Mouse (Mus musculus) MEL (cell line): ENCODE measurements around the gene Pip5k1a. TPM values are rescaled to one million over a fixed set of nuclear protein-coding genes. Genes with fewer than 3 reads are reported as not detected.

Source experiments
- DNase-seq: peaks from one replicate; pipeline ENCODE4 v3.0.0; 2011; ENCODE audit warnings: low read depth, low spot score
- H3K27ac ChIP-seq: 2 replicates; pipeline ENCODE4 v1.5.1; 2012; ENCODE audit warnings: low read depth, mild to moderate bottlenecking, control low read depth, low read length, moderate library complexity; ENCODE audit not compliant: control insufficient read depth
- H3K27me3 ChIP-seq, 2 experiments: fragments of 150-350 bp in 1 of 2; sonication (generic) in 1 of 2; 2 replicates each; pipeline ENCODE4 v1.6.1; 2012; ENCODE audit warnings: low read length in 2 of 2, mild to moderate bottlenecking in 2 of 2, improper control_type of control experiment in 1 of 2, moderate library complexity in 1 of 2; ENCODE audit not compliant: insufficient read depth in 2 of 2, control insufficient read depth in 1 of 2
- H3K36me3 ChIP-seq, 2 experiments: 2 replicates each; pipeline ENCODE4 v1.6.1; 2012 to 2014; ENCODE audit warnings: low read length in 2 of 2, improper control_type of control experiment in 1 of 2, inconsistent platforms in 1 of 2, mild to moderate bottlenecking in 1 of 2; ENCODE audit not compliant: insufficient read depth in 2 of 2, control insufficient read depth in 1 of 2
- H3K4me1 ChIP-seq, 2 experiments: fragments of 150-350 bp in 1 of 2; sonication (generic) in 1 of 2; 2 replicates each; pipeline ENCODE4 v1.6.1; 2012; ENCODE audit warnings: low read length in 2 of 2, improper control_type of control experiment in 1 of 2, mild to moderate bottlenecking in 1 of 2; ENCODE audit not compliant: insufficient read depth in 2 of 2, control insufficient read depth in 1 of 2
- H3K4me3 ChIP-seq, 2 experiments: fragments of 150-350 bp in 1 of 2; sonication (generic) in 1 of 2; 2 replicates each; pipeline ENCODE4 v1.5.1; 2012; ENCODE audit warnings: low read depth in 2 of 2, low read length in 2 of 2, mild to moderate bottlenecking in 2 of 2, moderate library complexity in 2 of 2, control low read depth in 1 of 2, improper control_type of control experiment in 1 of 2; ENCODE audit not compliant: control insufficient read depth in 1 of 2, insufficient read depth in 1 of 2
- H3K79me2 ChIP-seq: 2 replicates; pipeline ENCODE4 v1.6.1; 2012; ENCODE audit warnings: mild to moderate bottlenecking, low read length, moderate library complexity; ENCODE audit not compliant: control insufficient read depth, poor library complexity, insufficient read depth
- H3K9ac ChIP-seq: 2 replicates; pipeline ENCODE4 v1.6.1; 2012; ENCODE audit warnings: low read depth, mild to moderate bottlenecking, control low read depth, low read length, moderate library complexity; ENCODE audit not compliant: control insufficient read depth, poor library complexity, severe bottlenecking
- H3K9me3 ChIP-seq: fragments of 150-350 bp; sonication (generic); replicated peaks from 2 replicates; pipeline ENCODE4 v1.6.1; 2012; ENCODE audit warnings: mild to moderate bottlenecking, low read length, improper control_type of control experiment, moderate library complexity; ENCODE audit not compliant: insufficient read depth
- CTCF ChIP-seq, 3 experiments: IDR thresholded peaks in 2 of 3; conservative IDR thresholded peaks in 1 of 3; 2 replicates each; pipeline ENCODE4 v1.5.1; 2011 to 2012; ENCODE audit warnings: low read length in 3 of 3, low read depth in 2 of 3, mild to moderate bottlenecking in 2 of 3, improper control_type of control experiment in 1 of 3, inconsistent platforms in 1 of 3, mixed read lengths in 1 of 3, moderate library complexity in 1 of 3; ENCODE audit not compliant: control insufficient read depth in 1 of 3, insufficient read depth in 1 of 3, poor library complexity in 1 of 3, severe bottlenecking in 1 of 3
- ETS1 ChIP-seq: IDR thresholded peaks from 2 replicates; pipeline ENCODE4 v1.6.1; 2012; ENCODE audit warnings: low read depth, mild to moderate bottlenecking, inconsistent platforms, low read length, improper control_type of control experiment, moderate library complexity
- HCFC1 ChIP-seq: IDR thresholded peaks from 2 replicates; pipeline ENCODE4 v1.6.1; 2012; ENCODE audit warnings: low read depth, mild to moderate bottlenecking, inconsistent platforms, low read length, improper control_type of control experiment, moderate library complexity
- MAFK ChIP-seq: IDR thresholded peaks from 2 replicates; pipeline ENCODE4 v1.6.1; 2011; ENCODE audit warnings: low read depth, mild to moderate bottlenecking, low read length, improper control_type of control experiment, borderline replicate concordance
- MXI1 ChIP-seq: IDR thresholded peaks from 2 replicates; pipeline ENCODE4 v1.6.1; 2011; ENCODE audit warnings: mild to moderate bottlenecking, low read depth, low read length, improper control_type of control experiment
- NRF1 ChIP-seq: IDR thresholded peaks from 2 replicates; pipeline ENCODE4 v1.6.1; 2014; ENCODE audit warnings: low read depth, mild to moderate bottlenecking, inconsistent platforms, low read length, improper control_type of control experiment, moderate library complexity; ENCODE audit not compliant: poor library complexity, insufficient read depth, severe bottlenecking
- POLR2AphosphoS2 ChIP-seq: IDR thresholded peaks from 2 replicates; pipeline ENCODE4 v1.6.1; 2011; ENCODE audit warnings: low read length, improper control_type of control experiment
- SIN3A ChIP-seq: IDR thresholded peaks from 2 replicates; pipeline ENCODE4 v1.6.1; 2012; ENCODE audit warnings: low read length, improper control_type of control experiment, inconsistent platforms
- TAL1 ChIP-seq: IDR thresholded peaks from 2 replicates; pipeline ENCODE4 v1.6.1; 2012; ENCODE audit warnings: mild to moderate bottlenecking, inconsistent platforms, low read length, moderate library complexity, mixed read lengths
- UBTF ChIP-seq: IDR thresholded peaks from 2 replicates; pipeline ENCODE4 v1.6.1; 2012; ENCODE audit warnings: low read depth, mild to moderate bottlenecking, inconsistent platforms, low read length, improper control_type of control experiment, moderate library complexity, borderline replicate concordance; ENCODE audit not compliant: insufficient read depth
- USF2 ChIP-seq, 2 experiments: IDR thresholded peaks; 2 replicates each; pipeline ENCODE4 v1.6.1; 2011 to 2012; ENCODE audit warnings: improper control_type of control experiment in 2 of 2, low read length in 2 of 2, borderline replicate concordance in 1 of 2, inconsistent platforms in 1 of 2, low read depth in 1 of 2, mild to moderate bottlenecking in 1 of 2; ENCODE audit not compliant: insufficient read depth in 1 of 2
- ZC3H11A ChIP-seq: IDR thresholded peaks from 2 replicates; pipeline ENCODE4 v1.6.1; 2012; ENCODE audit warnings: low read depth, mild to moderate bottlenecking, inconsistent platforms, low read length, improper control_type of control experiment
- ZKSCAN1 ChIP-seq: IDR thresholded peaks from 2 replicates; pipeline ENCODE4 v1.6.1; 2012; ENCODE audit warnings: low read depth, mild to moderate bottlenecking, inconsistent platforms, low read length, improper control_type of control experiment, moderate library complexity
- ZMIZ1 ChIP-seq: IDR thresholded peaks from 2 replicates; pipeline ENCODE4 v1.6.1; 2012; ENCODE audit warnings: low read depth, mild to moderate bottlenecking, inconsistent platforms, low read length, improper control_type of control experiment, moderate library complexity
- polyA plus RNA-seq, 2 experiments: library from polyadenylated mRNA; stranded (reverse) in 1 of 2; unstranded in 1 of 2; fragments of >175 nt in 1 of 2; fragments of >200 nt in 1 of 2; gene quantifications; 2 replicates each; pipeline versions ENCODE4 v1.2.1 to v1.2.4; 2012; ENCODE audit warnings: low replicate concordance in 2 of 2, low read depth in 1 of 2; ENCODE audit not compliant: insufficient read length in 2 of 2, insufficient read depth in 1 of 2, missing spikeins in 1 of 2
- total RNA-seq: library from RNA; depleted of rRNA; stranded (reverse); fragments of 300-350 nt; gene quantifications from 2 replicates; pipeline ENCODE4 v1.2.3, GENCODE M21; 2012

The Pip5k1a gene
- total and polyA plus RNA-seq, 3 experiments = 47.7 to 322 (median 103) TPM

GRCm38 (mm10) chr3:95054481-95055260 is 52.1 kb downstream of the Pip5k1a start:
- Histone ChIP-seq H3K27me3 (no peaks in the 10 kb centered on the region), H3K27ac (peak overlapping the region; percentile 92), H3K36me3 (peaks cover 2 to 44% of the 10 kb centered on the region in 2 experiments; a peak in 2 of 4 replicates), H3K4me1 (peaks cover 29 to 38% of the 10 kb centered on the region in 2 experiments), H3K9ac (peak overlapping the region; percentile 51), H3K79me2 (no peaks in the 10 kb centered on the region), H3K4me3 (peak overlapping the region; percentile 18 to 21), H3K9me3 (no peaks in the 10 kb centered on the region)
- TF ChIP-seq TAL1 (peak; percentile 93), POLR2AphosphoS2 (no peak), ZMIZ1 (no peak)
- peak; percentile 98 for DNase-seq

GRCm38 (mm10) chr3:95053701-95054100 is 53.0 kb downstream of the Pip5k1a start:
- peak overlapping the region in 1 of 2 experiments; percentile 15; a peak in 1 of 4 replicates for H3K4me3 ChIP-seq
- no peaks in the 10 kb centered on the region for H3K79me2 ChIP-seq
- no peaks in the 10 kb centered on the region for H3K9me3 ChIP-seq
- peaks cover 0 to 44% of the 10 kb centered on the region in 2 experiments; a peak in 2 of 4 replicates for H3K36me3 ChIP-seq
- peak overlapping the region; percentile 29; the same call in 1 of the 2 replicates for H3K9ac ChIP-seq
- no peaks in the 10 kb centered on the region for H3K27me3 ChIP-seq
- peak overlapping the region; percentile 81 for H3K27ac ChIP-seq
- DNase-seq = peak; percentile 96
- TF ChIP-seq ZMIZ1 = no peak
- TF ChIP-seq CTCF (IDR thresholded peaks at IDR 0.05 in 2 of 3, conservative IDR thresholded peaks at IDR 0.05 in 1 of 3; ENCODE audit: control insufficient read depth in 1 of 3, insufficient read depth in 1 of 3, low read depth in 2 of 3, low read length in 3 of 3, poor library complexity in 1 of 3, severe bottlenecking in 1 of 3) = peak in 1 of 3 experiments; percentile 99; a peak in 2 of 6 replicates
- peaks cover 29 to 38% of the 10 kb centered on the region in 2 experiments for H3K4me1 ChIP-seq

GRCm38 (mm10) chr3:95052959-95053358 is 53.8 kb downstream of the Pip5k1a start:
- H3K9ac ChIP-seq = no peak overlapping the region
- no peaks in the 10 kb centered on the region for H3K79me2 ChIP-seq
- no peak overlapping the region for H3K27ac ChIP-seq
- peaks cover 29 to 38% of the 10 kb centered on the region in 2 experiments for H3K4me1 ChIP-seq
- DNase-seq = peak; percentile 93
- no peaks in the 10 kb centered on the region for H3K9me3 ChIP-seq
- no peak for TF ChIP-seq SIN3A
- peak in 1 of 3 experiments; percentile 100; a peak in 2 of 6 replicates for TF ChIP-seq CTCF (IDR thresholded peaks at IDR 0.05 in 2 of 3, conservative IDR thresholded peaks at IDR 0.05 in 1 of 3; ENCODE audit: control insufficient read depth in 1 of 3, insufficient read depth in 1 of 3, low read depth in 2 of 3, low read length in 3 of 3, poor library complexity in 1 of 3, severe bottlenecking in 1 of 3)
- TF ChIP-seq, all 39 proteins: peak for 1
- Histone ChIP-seq H3K4me3 (no peak overlapping the region), H3K36me3 (peaks cover 0 to 44% of the 10 kb centered on the region in 2 experiments; a peak in 2 of 4 replicates), H3K27me3 (no peaks in the 10 kb centered on the region)

- no peak for DNase-seq
- H3K27me3 ChIP-seq = no peaks in the 10 kb centered on the region
- TF ChIP-seq MXI1 = no peak
- TF ChIP-seq ZKSCAN1 = no peak
- no peak for TF ChIP-seq USF2 (IDR thresholded peaks at IDR 0.05; ENCODE audit: borderline replicate concordance in 1 of 2, insufficient read depth in 1 of 2, low read depth in 1 of 2, low read length in 2 of 2)
- TF ChIP-seq NRF1 = no peak
- TF ChIP-seq HCFC1 = no peak
- no peak for TF ChIP-seq ETS1
- TF ChIP-seq MAFK = no peak
- TF ChIP-seq UBTF = no peak
- TF ChIP-seq ZC3H11A = no peak
- TF ChIP-seq SIN3A = no peak
- TF ChIP-seq, all 39 proteins: peak for 0
- peaks cover 0 to 39% of the 10 kb centered on the region in 2 experiments; a peak in 2 of 4 replicates for H3K36me3 ChIP-seq
- peaks cover 20 to 48% of the 10 kb centered on the region in 2 experiments for H3K4me1 ChIP-seq
- H3K9me3 ChIP-seq = no peaks in the 10 kb centered on the region
- no peak overlapping the region for H3K9ac ChIP-seq
- no peaks in the 10 kb centered on the region for H3K79me2 ChIP-seq
- H3K27ac ChIP-seq = no peak overlapping the region
- H3K4me3 ChIP-seq = no peak overlapping the region
Measured at GRCm38 (mm10) chr3:95047914-95048313, 58.8 kb downstream of the Pip5k1a start.
